Mouse (Mus musculus) right cerebral cortex, postnatal 14 days (tissue): ENCODE results near the gene Ctcf.
"Not testable (repeated sequence)": the region's sequence is repeated elsewhere in the genome, so short reads cannot be mapped to it uniquely, and the experiment has no call there.

ENCODE experiments used
- DNase-seq: peaks from one replicate; pipeline ENCODE4 v3.0.0; 2022

Gene Ctcf

GRCm38 (mm10) chr8:105636018-105636962 lies at the start of gene Ctcf:
Ctcf (plus strand) TSS chr8:105636568.
- DNase-seq, result peak; percentile 94

- DNase-seq, result no peak
These were observed 43.9 kb upstream of the Ctcf start for GRCm38 (mm10) chr8:105592431-105592830.

- DNase-seq, result peak; percentile 26
These were observed 42.5 kb upstream of the Ctcf start for GRCm38 (mm10) chr8:105593859-105594258.

GRCm38 (mm10) chr8:105594451-105595242 lies 41.7 kb upstream of the Ctcf start:
- DNase-seq, result no peak

- peak; percentile 30 for DNase-seq
These were observed 39.9 kb upstream of the Ctcf start for GRCm38 (mm10) chr8:105596362-105597034.

GRCm38 (mm10) chr8:105598777-105599176 lies 37.6 kb upstream of the Ctcf start:
- no peak for DNase-seq

GRCm38 (mm10) chr8:105601301-105601700 lies 35.1 kb upstream of the Ctcf start:
- DNase-seq, result no peak

GRCm38 (mm10) chr8:105602540-105602939 lies 33.8 kb upstream of the Ctcf start:
- DNase-seq, result not testable (repeated sequence)

GRCm38 (mm10) chr8:105604804-105605381 lies 31.5 kb upstream of the Ctcf start, which contains the start of gene Ripor1:
Ripor1 (plus strand) TSS chr8:105605255.
- peak; percentile 75 for DNase-seq

- DNase-seq, result peak; percentile 56
These were observed 30.7 kb upstream of the Ctcf start for GRCm38 (mm10) chr8:105605491-105606188.

GRCm38 (mm10) chr8:105606189-105607023 lies 30.0 kb upstream of the Ctcf start:
- DNase-seq, result peak; percentile 83

- no peak for DNase-seq
These were observed 29.3 kb upstream of the Ctcf start for GRCm38 (mm10) chr8:105607062-105607461.

- DNase-seq, result peak; percentile 28
These were observed 28.7 kb upstream of the Ctcf start for GRCm38 (mm10) chr8:105607684-105608083.

GRCm38 (mm10) chr8:105609355-105609754 lies 27.0 kb upstream of the Ctcf start:
- no peak for DNase-seq

- DNase-seq, result no peak
These were observed 26.6 kb upstream of the Ctcf start for GRCm38 (mm10) chr8:105609771-105610170.

GRCm38 (mm10) chr8:105611836-105612235 lies 24.5 kb upstream of the Ctcf start:
- DNase-seq, result peak; percentile 16

- DNase-seq, result peak; percentile 29
These were observed 23.3 kb upstream of the Ctcf start for GRCm38 (mm10) chr8:105613037-105613436.

GRCm38 (mm10) chr8:105613830-105614511 lies 22.4 kb upstream of the Ctcf start:
- peak; percentile 52 for DNase-seq

- DNase-seq, result no peak
These were observed 20.4 kb upstream of the Ctcf start for GRCm38 (mm10) chr8:105615942-105616341.
